Mouse (Mus musculus) brain, embryonic 14.5 days (tissue): ENCODE data around the gene Pygo1.

Experiments used
- CTCF ChIP-seq: fragments of 200-500 bp; IDR thresholded peaks from 2 replicates; pipeline ENCODE4 v1.5.1; 2012; ENCODE audit warnings: inconsistent platforms, mild to moderate bottlenecking, moderate library complexity, borderline replicate concordance; ENCODE audit not compliant: insufficient read depth, insufficient read length; ENCODE audit errors: extremely low read depth
- POLR2A ChIP-seq: fragments of 200-500 bp; IDR thresholded peaks from 2 replicates; pipeline ENCODE4 v1.6.1; 2012; ENCODE audit warnings: mild to moderate bottlenecking, inconsistent platforms, borderline replicate concordance; ENCODE audit not compliant: poor library complexity, insufficient read depth, insufficient read length, severe bottlenecking; ENCODE audit errors: extremely low read depth

- no peak for TF ChIP-seq CTCF
- TF ChIP-seq POLR2A = no peak
Measured at GRCm38 (mm10) chr9:72881026-72881768, 44.2 kb upstream of the Pygo1 start.
